Mouse (Mus musculus) brown adipose tissue, adult 24 weeks (tissue): ENCODE results near the gene Olfr668. TPM values are rescaled to one million over a fixed set of nuclear protein-coding genes. Genes with fewer than 3 reads are reported as not detected.
"Not testable (repeated sequence)": the region's sequence is repeated elsewhere in the genome, so short reads cannot be mapped to it uniquely, and the experiment has no call there.

Experiments
- H3K27ac ChIP-seq: fragments of 200-500 bp; replicated peaks from 2 replicates; pipeline ENCODE4 v1.5.1; 2012; ENCODE audit warnings: low read depth, mild to moderate bottlenecking, low read length
- H3K4me1 ChIP-seq: fragments of 200-500 bp; 2 replicates; pipeline ENCODE4 v1.6.1; 2012; ENCODE audit warnings: low read length, mixed read lengths; ENCODE audit not compliant: control insufficient read depth, insufficient read depth, insufficient read length
- H3K4me3 ChIP-seq: fragments of 200-500 bp; 2 replicates; pipeline ENCODE4 v1.5.1; 2012; ENCODE audit warnings: low read depth, mild to moderate bottlenecking, low read length, moderate library complexity; ENCODE audit not compliant: insufficient read depth
- polyA plus RNA-seq: library from polyadenylated mRNA; stranded (reverse); fragments of >200 nt; gene quantifications from 2 replicates; pipeline ENCODE4 v1.2.4, GENCODE M21; 2012; ENCODE audit not compliant: missing spikeins, insufficient read depth, insufficient read length

The Olfr668 gene
- not detected in 2 replicates for polyA plus RNA-seq

- no peak within 1 kb of the TSS for H3K27ac ChIP-seq
Measured at GRCm38 (mm10) chr7:104927957-104928356, at the start of gene Olfr668. Olfr668 (minus strand) TSS chr7:104928057.

GRCm38 (mm10) chr7:104972507-104972906 lies 44.6 kb upstream of the Olfr668 start:
- H3K27ac ChIP-seq, H3K4me3 ChIP-seq, H3K4me1 ChIP-seq: not testable (repeated sequence)

More at GRCm38 (mm10) chr7:104927957-104928356, at the start of gene Olfr668:
- no peaks in the 10 kb centered on the region for H3K4me1 ChIP-seq
- no peak within 1 kb of the TSS for H3K4me3 ChIP-seq

GRCm38 (mm10) chr7:104962520-104962919 lies 34.7 kb upstream of the Olfr668 start, which contains the start of gene Olfr670:
Olfr670 (minus strand) TSS chr7:104962620.
- H3K4me3 ChIP-seq = no peak within 1 kb of the TSS
- no peaks in the 10 kb centered on the region for H3K4me1 ChIP-seq
- H3K27ac ChIP-seq = no peak within 1 kb of the TSS

GRCm38 (mm10) chr7:104950234-104950633 lies 22.4 kb upstream of the Olfr668 start:
- H3K27ac ChIP-seq, H3K4me3 ChIP-seq, H3K4me1 ChIP-seq: not testable (repeated sequence)

GRCm38 (mm10) chr7:104933940-104934339 lies 6.1 kb upstream of the Olfr668 start, which contains the start of gene Olfr669:
Olfr669 (plus strand) TSS chr7:104934240.
- H3K4me1 ChIP-seq = no peaks in the 10 kb centered on the region
- H3K4me3 ChIP-seq = no peak within 1 kb of the TSS
- no peak within 1 kb of the TSS for H3K27ac ChIP-seq

GRCm38 (mm10) chr7:104921382-104921781 lies 6.5 kb downstream of the Olfr668 start, which contains the start of gene Olfr667:
Olfr667 (minus strand) TSS chr7:104921482.
- no peaks in the 10 kb centered on the region for H3K4me1 ChIP-seq
- no peak within 1 kb of the TSS for H3K27ac ChIP-seq
- H3K4me3 ChIP-seq = no peak within 1 kb of the TSS

- H3K4me1 ChIP-seq = no peaks in the 10 kb centered on the region
- H3K4me3 ChIP-seq = no peak within 1 kb of the TSS
- H3K27ac ChIP-seq = no peak within 1 kb of the TSS
Measured at GRCm38 (mm10) chr7:104895852-104896251, 32.0 kb downstream of the Olfr668 start, which contains the start of gene Olfr666. Olfr666 (minus strand) TSS chr7:104895952.

GRCm38 (mm10) chr7:104877731-104878130 lies 50.1 kb downstream of the Olfr668 start, which contains the start of gene Olfr665:
Olfr665 (plus strand) TSS chr7:104878031.
- H3K27ac ChIP-seq = no peak within 1 kb of the TSS
- H3K4me3 ChIP-seq = no peak within 1 kb of the TSS
- no peaks in the 10 kb centered on the region for H3K4me1 ChIP-seq

Other genes with a start within 250 kb of the Olfr668 start
- not detected in 2 replicates for gene Olfr661, start 241.6 kb downstream of the Olfr668 start, polyA plus RNA-seq
- not detected in 2 replicates for gene Usp17le, start 150.6 kb downstream of the Olfr668 start, polyA plus RNA-seq
- not detected in 2 replicates for gene Usp17lb, start 85.5 kb downstream of the Olfr668 start, polyA plus RNA-seq
- gene Usp17la, start 71.0 kb downstream of the Olfr668 start, polyA plus RNA-seq = not detected in 2 replicates
- not detected in 2 replicates for gene Olfr665, start 50.0 kb downstream of the Olfr668 start, polyA plus RNA-seq
- not detected in 2 replicates for gene Olfr666, start 32.1 kb downstream of the Olfr668 start, polyA plus RNA-seq
- gene Olfr667, start 6.6 kb downstream of the Olfr668 start, polyA plus RNA-seq = not detected in 2 replicates
- not detected in 2 replicates for gene Olfr669, start 6.2 kb upstream of the Olfr668 start, polyA plus RNA-seq
- gene Olfr670, start 34.6 kb upstream of the Olfr668 start, polyA plus RNA-seq = not detected in 2 replicates
- gene Olfr671, start 51.1 kb upstream of the Olfr668 start, polyA plus RNA-seq = not detected in 2 replicates
- gene Olfr672, start 74.0 kb upstream of the Olfr668 start, polyA plus RNA-seq = not detected in 2 replicates
- not detected in 2 replicates for gene Olfr675, start 100.4 kb upstream of the Olfr668 start, polyA plus RNA-seq
- not detected in 2 replicates for gene Olfr676, start 104.6 kb upstream of the Olfr668 start, polyA plus RNA-seq
- gene Olfr677, start 123.3 kb upstream of the Olfr668 start, polyA plus RNA-seq = not detected in 2 replicates
- not detected in 2 replicates for gene Olfr678, start 136.4 kb upstream of the Olfr668 start, polyA plus RNA-seq
- not detected in 2 replicates for gene Olfr679, start 153.1 kb upstream of the Olfr668 start, polyA plus RNA-seq
- not detected in 2 replicates for gene Olfr680-ps1, start 164.8 kb upstream of the Olfr668 start, polyA plus RNA-seq
- not detected in 2 replicates for gene Olfr681, start 188.8 kb upstream of the Olfr668 start, polyA plus RNA-seq
- not detected in 2 replicates for gene Olfr683, start 219.0 kb upstream of the Olfr668 start, polyA plus RNA-seq
- not detected in 2 replicates for gene Olfr684, start 235.6 kb upstream of the Olfr668 start, polyA plus RNA-seq